In genomic region chr4:124332416-124332815, GRCm38 (mm10) we compare ENCODE assay signal across 21 mouse cellular contexts.
A peak's percentile ranks its signal among the peaks of the same experiment; 100 is the strongest.
DNase-seq lines count a peak whose midpoint lies in the region.
"Had no signal": no experiment of that assay in that cellular context is flagged by ENCODE, and none has a peak within 500 bp of the region (broad histone marks: within the 10 kb centered on the region; RNA-seq: fewer than 3 reads in every experiment).

No protein-coding gene starts in this region.

- no peaks in the 10 kb centered on the region for H3K27me3 ChIP-seq in heart, embryonic 10.5 days (ENCODE audit: insufficient read depth, poor library complexity, severe bottlenecking)
- H3K27me3 ChIP-seq: forebrain, embryonic 15.5 days; hindbrain, embryonic 12.5 days; hindbrain, embryonic 15.5 days; Patski had no signal

- peak; percentile 16 for DNase-seq in heart, embryonic 10.5 days (ENCODE audit: low spot score)
- DNase-seq in heart, adult 18-20 months, result no peak
- peak; percentile 51 for DNase-seq in R1 (ENCODE audit: low read depth, low spot score)
- peak; percentile 30 for DNase-seq in testis, postnatal 10 days (ENCODE audit: low spot score)
- no peak for DNase-seq in layer of hippocampus, postnatal 25 days (ENCODE audit: extremely low spot score in 1 of 2, low spot score in 1 of 2)
- DNase-seq in left cerebral cortex, adult 18-20 months (ENCODE audit: low spot score in 2 of 2), result no peak
- DNase-seq in kidney, postnatal 10 days, result no peak
- DNase-seq: adrenal gland, adult 8-10 months; adrenal gland, postnatal 36 days; B cell, adult 2 months; cerebellum, adult 18-20 months; cerebellum, adult 9-10 months; cerebellum, postnatal 14 days; gastrocnemius, postnatal 25 days; heart, adult 2 months had no signal

- H3K36me3 ChIP-seq in heart, embryonic 10.5 days, result no peaks in the 10 kb centered on the region
- H3K36me3 ChIP-seq: forebrain, embryonic 10.5 days; forebrain, embryonic 15.5 days; G1E; hindbrain, embryonic 12.5 days; hindbrain, embryonic 15.5 days had no signal

- no peaks in the 10 kb centered on the region for H3K4me1 ChIP-seq in heart, embryonic 10.5 days
- H3K4me1 ChIP-seq: forebrain, embryonic 15.5 days; hindbrain, embryonic 12.5 days; hindbrain, embryonic 15.5 days had no signal

- no peaks in the 10 kb centered on the region for H3K9me3 ChIP-seq in heart, embryonic 10.5 days
- H3K9me3 ChIP-seq: forebrain, embryonic 15.5 days; G1E; hindbrain, embryonic 12.5 days; hindbrain, embryonic 15.5 days had no signal

- no peak overlapping the region for H3K4me3 ChIP-seq in heart, embryonic 10.5 days
- H3K4me3 ChIP-seq: forebrain, embryonic 10.5 days; forebrain, embryonic 15.5 days; heart, adult 2 months; hindbrain, embryonic 12.5 days; hindbrain, embryonic 15.5 days had no signal

- no peak overlapping the region for H3K27ac ChIP-seq in heart, embryonic 10.5 days
- H3K27ac ChIP-seq: forebrain, embryonic 10.5 days; forebrain, embryonic 15.5 days; heart, adult 2 months; hindbrain, embryonic 12.5 days; hindbrain, embryonic 15.5 days had no signal

- 89% methylated on average over 12 of the region's 12 CpGs for WGBS in heart, embryonic 10.5 days

Comparison
In these comparisons a context has a peak if more than half of its experiments do, and no peak if none do; other contexts are left out.
1. DNase-seq: peak in heart, embryonic 10.5 days (single experiment), R1 (single experiment) and testis, postnatal 10 days (single experiment); none in heart, adult 18-20 months (0 of 2), layer of hippocampus, postnatal 25 days (0 of 2), left cerebral cortex, adult 18-20 months (0 of 2) and kidney, postnatal 10 days (single experiment).